Mouse (Mus musculus) hindbrain, embryonic 15.5 days (tissue): ENCODE results near the gene Mcemp1. TPM values are rescaled to one million over a fixed set of nuclear protein-coding genes. Genes with fewer than 3 reads are reported as not detected.

ENCODE experiments used
- ATAC-seq: fragments of 200-750 bp; cut with Nextera tagmentation; 2 replicates; pipeline ENCODE4 v1.8.0; 2017; ENCODE audit warnings: low read depth, moderate number of reproducible peaks, moderate TSS enrichment; ENCODE audit not compliant: low FRiP score
- H3K27ac ChIP-seq: fragments of 300-500 bp; sonication (generic); replicated peaks from 2 replicates; pipeline ENCODE4 v1.5.1; 2015; ENCODE audit warnings: mild to moderate bottlenecking, inconsistent platforms
- H3K27me3 ChIP-seq: fragments of 300-500 bp; sonication (generic); 2 replicates; pipeline ENCODE4 v1.6.1; 2015; ENCODE audit warnings: control low read depth, inconsistent platforms
- H3K36me3 ChIP-seq: fragments of 300-500 bp; sonication (generic); 2 replicates; pipeline ENCODE4 v1.6.1; 2015; ENCODE audit warnings: control low read depth, inconsistent platforms
- H3K4me1 ChIP-seq: fragments of 300-500 bp; sonication (generic); replicated peaks from 2 replicates; pipeline ENCODE4 v1.6.1; 2015; ENCODE audit warnings: control low read depth, inconsistent platforms
- H3K4me2 ChIP-seq: fragments of 300-500 bp; sonication (generic); 2 replicates; pipeline ENCODE4 v1.6.1; 2015; ENCODE audit warnings: moderate library complexity, mild to moderate bottlenecking, inconsistent platforms
- H3K4me3 ChIP-seq: fragments of 300-500 bp; sonication (generic); 2 replicates; pipeline ENCODE4 v1.5.1; 2015; ENCODE audit warnings: mild to moderate bottlenecking, inconsistent platforms
- H3K9ac ChIP-seq: fragments of 300-500 bp; sonication (generic); 2 replicates; pipeline ENCODE4 v1.6.1; 2015; ENCODE audit warnings: inconsistent platforms
- H3K9me3 ChIP-seq: fragments of 300-500 bp; sonication (generic); 2 replicates; pipeline ENCODE4 v1.6.1; 2016; ENCODE audit warnings: control low read depth, inconsistent platforms
- WGBS: fragments of 180-500 bp; shearing (Covaris S2); methylation state at CpG from one replicate; pipeline ENCODE4 v1.1.7; 2015; 5-methylcytosine and 5-hydroxymethylcytosine counted together
- polyA plus RNA-seq: library from polyadenylated mRNA; unstranded; fragments of >200 nt; fragmentation: Nextera tagmentation; extraction: Ambion mirVana; gene quantifications from 2 replicates; pipeline ENCODE4 v1.2.1, GENCODE M21; 2015

Mcemp1 gene
- polyA plus RNA-seq, 1 experiment from 2014 or later = 0.13 TPM

GRCm38 (mm10) chr8:3701491-3701890, 35.9 kb downstream of the Mcemp1 start:
- Histone ChIP-seq H3K36me3 (no peaks in the 10 kb centered on the region), H3K9ac (no peak overlapping the region), H3K4me3 (no peak overlapping the region), H3K9me3 (no peaks in the 10 kb centered on the region), H3K4me2 (no peak overlapping the region), H3K4me1 (no peaks in the 10 kb centered on the region), H3K27me3 (no peaks in the 10 kb centered on the region), H3K27ac (no peak overlapping the region)
- 92% methylated on average over 1 of the region's 1 CpGs for WGBS
- no peak for ATAC-seq

- Histone ChIP-seq H3K9ac (no peak overlapping the region), H3K27me3 (no peaks in the 10 kb centered on the region), H3K27ac (no peak overlapping the region), H3K9me3 (no peaks in the 10 kb centered on the region), H3K4me1 (no peaks in the 10 kb centered on the region), H3K4me2 (no peak overlapping the region), H3K36me3 (no peaks in the 10 kb centered on the region), H3K4me3 (no peak overlapping the region)
- ATAC-seq = no peak
- 69% methylated on average over 4 of the region's 4 CpGs for WGBS
Measured at GRCm38 (mm10) chr8:3705711-3706110, 40.2 kb downstream of the Mcemp1 start.

GRCm38 (mm10) chr8:3707611-3708010, 42.1 kb downstream of the Mcemp1 start:
- Histone ChIP-seq H3K4me3 (no peak overlapping the region), H3K9me3 (no peaks in the 10 kb centered on the region), H3K27ac (no peak overlapping the region), H3K36me3 (no peaks in the 10 kb centered on the region), H3K27me3 (no peaks in the 10 kb centered on the region), H3K4me2 (no peak overlapping the region), H3K9ac (no peak overlapping the region), H3K4me1 (no peaks in the 10 kb centered on the region)
- ATAC-seq = no peak
- 74% methylated on average over 7 of the region's 7 CpGs for WGBS

- no peaks in the 10 kb centered on the region for H3K36me3 ChIP-seq
- no peak overlapping the region for H3K4me2 ChIP-seq
- 90% methylated on average over 3 of the region's 3 CpGs for WGBS
- no peak overlapping the region for H3K9ac ChIP-seq
- H3K4me1 ChIP-seq = no peaks in the 10 kb centered on the region
- H3K27me3 ChIP-seq = no peaks in the 10 kb centered on the region
- no peaks in the 10 kb centered on the region for H3K9me3 ChIP-seq
- no peak overlapping the region for H3K27ac ChIP-seq
- no peak overlapping the region for H3K4me3 ChIP-seq
- ATAC-seq = no peak
Measured at GRCm38 (mm10) chr8:3710312-3710711, 44.8 kb downstream of the Mcemp1 start.

- Histone ChIP-seq H3K36me3 (no peaks in the 10 kb centered on the region), H3K27me3 (no peaks in the 10 kb centered on the region), H3K4me2 (no peak overlapping the region), H3K9ac (no peak overlapping the region), H3K9me3 (no peaks in the 10 kb centered on the region), H3K27ac (no peak overlapping the region), H3K4me1 (no peaks in the 10 kb centered on the region), H3K4me3 (no peak overlapping the region)
- WGBS = 73% methylated on average over 2 of the region's 2 CpGs
- no peak for ATAC-seq
Measured at GRCm38 (mm10) chr8:3711646-3712045, 46.1 kb downstream of the Mcemp1 start.

GRCm38 (mm10) chr8:3717321-3717954, 51.9 kb downstream of the Mcemp1 start:
- Histone ChIP-seq H3K27me3 (no peaks in the 10 kb centered on the region), H3K36me3 (no peaks in the 10 kb centered on the region), H3K9ac (no peak overlapping the region), H3K9me3 (no peaks in the 10 kb centered on the region), H3K4me3 (no peak overlapping the region), H3K27ac (no peak overlapping the region), H3K4me1 (no peaks in the 10 kb centered on the region), H3K4me2 (no peak overlapping the region)
- no peak for ATAC-seq
- 90% methylated on average over 12 of the region's 12 CpGs for WGBS

GRCm38 (mm10) chr8:3718559-3718958, 53.0 kb downstream of the Mcemp1 start:
- WGBS = 20% methylated on average over 14 of the region's 14 CpGs
- H3K9ac ChIP-seq = no peak overlapping the region
- ATAC-seq = no peak

More at GRCm38 (mm10) chr8:3718559-3718958, 53.0 kb downstream of the Mcemp1 start:
- Histone ChIP-seq H3K4me2 (no peak overlapping the region), H3K27ac (no peak overlapping the region), H3K9me3 (no peaks in the 10 kb centered on the region), H3K4me3 (no peak overlapping the region), H3K36me3 (no peaks in the 10 kb centered on the region), H3K4me1 (no peaks in the 10 kb centered on the region), H3K27me3 (no peaks in the 10 kb centered on the region)

Other genes starting within 250 kb of the Mcemp1 start
- gene Pex11g, start 198.1 kb upstream of the Mcemp1 start, polyA plus RNA-seq = 4.3 and 4.5 TPM in 2 replicates
- 0.30 and 0.39 TPM in 2 replicates for gene Tex45, start 194.9 kb upstream of the Mcemp1 start, polyA plus RNA-seq
- 64.9 and 72.1 TPM in 2 replicates for gene Zfp358, start 172.6 kb upstream of the Mcemp1 start, polyA plus RNA-seq
- gene Mcoln1, start 165.3 kb upstream of the Mcemp1 start, polyA plus RNA-seq = 102 and 125 TPM in 2 replicates
- 45.2 and 47.6 TPM in 2 replicates for gene Pnpla6, start 150.4 kb upstream of the Mcemp1 start, polyA plus RNA-seq
- gene C330021F23Rik, start 97.8 kb upstream of the Mcemp1 start, polyA plus RNA-seq = 0.54 and 0.66 TPM in 2 replicates
- 43.3 and 51.7 TPM in 2 replicates for gene Camsap3, start 78.5 kb upstream of the Mcemp1 start, polyA plus RNA-seq
- 46.3 and 49.9 TPM in 2 replicates for gene Xab2, start 44.4 kb upstream of the Mcemp1 start, polyA plus RNA-seq
- 83.4 and 97.2 TPM in 2 replicates for gene Pet100, start 44.2 kb upstream of the Mcemp1 start, polyA plus RNA-seq
- 9.5 and 22.9 TPM in 2 replicates for gene Pcp2, start 40.2 kb upstream of the Mcemp1 start, polyA plus RNA-seq
- 38.0 and 45.3 TPM in 2 replicates for gene Stxbp2, start 34.8 kb upstream of the Mcemp1 start, polyA plus RNA-seq
- 0.42 and 0.78 TPM in 2 replicates for gene Retn, start 10.0 kb upstream of the Mcemp1 start, polyA plus RNA-seq
- 23.7 and 24.9 TPM in 2 replicates for gene Fcor, start 6.6 kb downstream of the Mcemp1 start, polyA plus RNA-seq
- 60.2 and 62.3 TPM in 2 replicates for gene Trappc5, start 10.5 kb downstream of the Mcemp1 start, polyA plus RNA-seq
- 0.13 and 0.34 TPM in 2 replicates for gene Fcer2a, start 28.4 kb downstream of the Mcemp1 start, polyA plus RNA-seq
- 0.16 TPM in 1 of 2 replicates, not detected in the other for gene Clec4g, start 54.9 kb downstream of the Mcemp1 start, polyA plus RNA-seq
- 0.12 TPM in 1 of 2 replicates, not detected in the other for gene Cd209a, start 83.2 kb downstream of the Mcemp1 start, polyA plus RNA-seq
- not detected in 2 replicates for gene Cd209e, start 188.6 kb downstream of the Mcemp1 start, polyA plus RNA-seq
- gene Cd209d, start 212.8 kb downstream of the Mcemp1 start, polyA plus RNA-seq = not detected in 2 replicates